Mouse (Mus musculus): ENCODE results near the gene Phc1.
A peak's percentile ranks its signal among the peaks of the same experiment; 100 is the strongest.

Phc1 gene

DNA sequence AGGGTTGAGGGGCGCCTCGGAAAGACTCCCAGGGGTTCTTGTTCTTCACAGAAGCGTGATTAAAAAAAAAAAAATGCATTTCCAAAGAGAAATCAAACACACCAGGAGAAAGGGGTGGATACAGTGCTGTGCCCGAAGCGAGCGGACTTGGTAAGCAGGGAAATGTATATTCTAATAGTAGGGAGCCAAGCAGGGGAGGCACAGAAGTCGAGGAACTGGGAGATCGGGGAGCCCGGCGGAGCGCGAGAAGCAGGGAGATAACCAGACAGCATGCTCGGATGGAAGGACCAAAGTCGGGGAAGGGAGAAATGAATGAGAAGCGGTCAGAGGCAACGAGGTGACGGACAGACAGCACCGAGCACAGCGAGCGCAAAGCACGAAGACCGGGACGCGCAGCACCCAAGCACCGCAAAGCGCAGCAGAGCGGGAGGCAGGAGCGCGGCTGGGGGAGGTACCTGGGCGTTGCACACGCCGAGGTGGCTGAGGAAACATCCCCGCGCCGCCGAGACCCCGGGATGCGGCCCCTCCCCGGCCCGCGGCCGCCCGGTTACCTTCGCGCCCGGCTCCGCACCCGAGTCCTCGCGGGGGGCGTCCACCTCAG lies 1.2 kb downstream of the Phc1 start:
- DNase-seq (ENCODE audit: low read depth, low spot score): peak; percentile 28

GRCm38 (mm10) chr6:122337546-122337945 lies 2.8 kb downstream of the Phc1 start:
- DNase-seq (ENCODE audit: low read depth, low spot score): no peak

- DNase-seq (ENCODE audit: low read depth, low spot score): no peak
These were observed 5.5 kb downstream of the Phc1 start for GRCm38 (mm10) chr6:122334786-122335340.

- DNase-seq (ENCODE audit: low read depth, low spot score): no peak
These were observed 7.2 kb downstream of the Phc1 start for GRCm38 (mm10) chr6:122333081-122333612.

- DNase-seq (ENCODE audit: low read depth, low spot score): no peak
These were observed 14.9 kb downstream of the Phc1 start for GRCm38 (mm10) chr6:122325361-122325975.

DNA sequence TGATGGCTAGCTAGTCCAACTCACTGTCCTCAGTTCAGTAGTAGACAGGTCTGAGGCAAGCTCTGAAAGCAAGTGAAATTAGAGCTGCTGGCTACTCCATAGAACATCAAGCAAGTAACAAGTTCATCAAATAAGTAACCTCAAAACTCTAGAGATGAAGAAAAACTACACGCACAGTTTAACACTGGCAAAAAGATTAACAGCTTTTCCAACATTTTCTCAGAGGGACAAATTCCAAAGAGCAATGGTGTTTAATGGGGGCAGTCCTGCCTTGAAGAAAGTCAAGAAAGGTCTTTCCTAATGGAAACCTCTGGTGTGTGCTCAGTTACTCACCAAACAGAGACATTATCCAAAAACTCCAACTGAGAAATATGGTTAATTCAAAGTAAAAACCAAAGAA lies 21.6 kb downstream of the Phc1 start:
- no peak for DNase-seq (ENCODE audit: low read depth, low spot score)

DNA sequence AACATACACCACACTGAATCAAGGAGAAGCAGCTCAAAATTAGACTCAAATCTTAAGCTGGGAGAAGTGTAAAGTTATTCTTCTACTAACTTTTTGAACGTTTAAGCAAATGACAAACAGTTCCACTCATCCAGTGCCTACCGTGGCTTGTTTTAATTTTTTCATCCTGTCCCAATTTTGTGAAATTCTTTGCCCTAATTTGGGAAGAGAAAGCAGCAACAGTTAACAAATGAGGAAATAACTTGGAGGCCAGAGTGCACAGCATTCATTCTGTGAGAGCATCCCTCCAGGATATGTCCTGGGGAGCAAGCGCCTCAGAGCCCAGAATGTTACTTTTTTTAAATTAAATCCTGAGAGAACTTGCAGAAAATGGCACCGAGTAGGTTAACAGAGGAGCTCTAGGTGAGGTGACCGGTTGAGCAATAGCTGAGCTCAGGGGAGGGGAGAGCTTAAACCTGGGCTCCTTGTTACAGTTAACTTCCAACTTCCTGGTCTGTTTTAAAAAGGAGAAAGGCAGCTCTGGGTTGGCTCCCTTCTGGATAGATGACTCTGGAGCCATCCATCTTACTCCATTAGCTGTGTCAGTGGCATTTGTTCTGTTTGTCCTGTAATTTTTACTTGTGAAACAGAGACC lies 30.1 kb downstream of the Phc1 start:
- DNase-seq (ENCODE audit: low read depth, low spot score): no peak

DNA sequence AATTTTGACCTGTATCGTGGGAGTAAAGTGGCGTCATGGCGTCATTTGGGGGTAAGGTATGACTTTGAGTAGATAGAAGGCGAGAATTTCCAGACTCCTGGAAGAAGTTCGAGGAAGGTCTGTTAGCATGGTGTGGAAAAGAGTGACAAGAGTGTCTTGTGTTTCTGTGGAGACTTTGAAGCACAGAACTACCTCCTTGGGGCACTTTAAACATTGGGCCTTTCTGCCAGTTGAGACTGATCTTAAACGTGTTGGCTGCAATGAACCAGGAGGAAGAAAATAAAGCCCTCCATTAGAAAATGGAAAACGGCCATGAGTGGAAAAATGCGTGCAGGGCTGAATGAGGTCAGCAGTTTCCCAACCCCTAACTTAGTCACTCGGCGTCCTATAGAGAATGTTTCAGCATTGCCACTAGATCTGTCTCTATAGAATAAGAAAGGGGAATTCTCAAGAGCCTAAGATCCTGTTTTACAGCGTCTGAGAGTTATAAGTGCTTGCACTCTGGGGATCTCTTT lies 30.9 kb downstream of the Phc1 start:
- DNase-seq (ENCODE audit: low read depth, low spot score): no peak

- DNase-seq (ENCODE audit: low read depth, low spot score): peak; percentile 97
These were observed 31.6 kb downstream of the Phc1 start, which contains the start of gene M6pr for GRCm38 (mm10) chr6:122308505-122309393. Gene M6pr (plus strand): TSS chr6:122308720.

DNA sequence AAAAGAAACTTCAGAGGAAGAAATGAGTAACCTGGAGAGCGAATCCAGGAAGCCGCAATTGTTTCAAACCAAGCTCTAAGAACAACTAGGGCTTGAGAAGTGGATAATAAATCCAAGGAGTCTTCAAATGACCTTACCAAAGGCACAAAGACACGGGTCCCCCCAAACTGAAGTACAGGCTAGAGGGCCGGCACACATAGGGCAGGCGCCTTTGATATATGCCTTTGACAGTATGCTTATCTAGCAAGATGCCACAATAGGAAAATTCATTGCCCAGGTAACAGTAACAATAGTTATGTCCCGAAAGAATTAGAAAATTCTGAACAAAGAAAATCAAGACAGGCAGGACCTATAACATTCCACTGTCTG lies 32.2 kb downstream of the Phc1 start:
- DNase-seq (ENCODE audit: low read depth, low spot score): no peak

GRCm38 (mm10) chr6:122306707-122307106 lies 33.7 kb downstream of the Phc1 start:
- no peak for DNase-seq (ENCODE audit: low read depth, low spot score)

DNA sequence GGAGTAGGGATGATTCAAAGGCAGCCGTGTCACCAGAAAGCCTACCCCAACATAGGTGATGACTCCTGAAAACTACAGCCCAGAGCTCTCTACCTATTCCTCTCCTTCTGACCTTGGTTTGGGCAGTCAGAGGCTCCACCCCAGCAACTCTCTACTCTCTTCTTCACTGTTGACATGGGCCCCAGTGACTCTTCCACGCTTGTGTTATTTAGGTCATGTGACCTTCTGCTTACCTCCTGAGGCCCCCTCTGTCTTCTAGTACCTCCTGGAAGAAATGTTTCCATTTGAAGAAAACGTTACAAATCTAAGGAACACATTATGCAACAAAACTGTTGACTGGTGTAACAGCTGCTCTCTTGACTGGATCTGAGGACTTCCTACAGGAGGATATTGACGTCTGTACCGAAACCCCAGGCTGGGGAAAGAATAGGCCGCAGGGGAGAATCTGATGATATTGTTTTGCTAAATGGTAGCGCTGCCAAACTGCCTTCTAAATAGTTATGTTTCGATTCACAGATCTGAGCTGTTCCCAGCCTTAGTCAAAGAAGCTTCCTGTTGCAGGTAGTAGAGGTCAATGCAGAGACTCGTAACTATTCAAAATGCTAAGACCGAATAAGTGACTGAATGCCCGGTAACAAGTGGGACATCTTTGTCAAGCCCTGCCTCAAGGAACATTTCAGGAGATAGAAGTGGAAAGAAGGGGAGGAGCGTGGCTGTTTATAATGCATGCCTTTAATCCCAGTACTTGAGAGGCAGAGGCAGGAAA lies 35.4 kb downstream of the Phc1 start:
- no peak for DNase-seq (ENCODE audit: low read depth, low spot score)

DNA sequence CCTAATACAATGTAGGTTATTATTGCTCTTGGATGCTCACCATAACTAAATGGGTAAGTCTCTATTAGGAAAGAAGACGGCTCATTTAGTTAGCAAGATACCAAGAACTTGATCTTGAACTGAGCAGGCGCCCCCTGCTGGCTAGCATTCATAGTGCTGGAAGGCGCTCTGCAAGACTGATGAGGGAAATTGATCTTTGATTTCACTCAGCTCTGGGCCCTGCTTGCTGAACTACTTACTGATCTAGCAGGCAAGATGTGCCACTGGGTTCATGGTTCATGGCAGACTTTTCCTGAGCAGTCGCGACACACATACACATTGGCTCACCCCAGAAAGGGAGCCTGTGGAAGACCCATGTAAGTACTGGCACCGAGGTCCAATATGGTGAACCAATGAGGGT lies 36.0 kb downstream of the Phc1 start:
- DNase-seq (ENCODE audit: low read depth, low spot score): no peak

GRCm38 (mm10) chr6:122303526-122303925 lies 36.8 kb downstream of the Phc1 start:
- DNase-seq (ENCODE audit: low read depth, low spot score): no peak

DNA sequence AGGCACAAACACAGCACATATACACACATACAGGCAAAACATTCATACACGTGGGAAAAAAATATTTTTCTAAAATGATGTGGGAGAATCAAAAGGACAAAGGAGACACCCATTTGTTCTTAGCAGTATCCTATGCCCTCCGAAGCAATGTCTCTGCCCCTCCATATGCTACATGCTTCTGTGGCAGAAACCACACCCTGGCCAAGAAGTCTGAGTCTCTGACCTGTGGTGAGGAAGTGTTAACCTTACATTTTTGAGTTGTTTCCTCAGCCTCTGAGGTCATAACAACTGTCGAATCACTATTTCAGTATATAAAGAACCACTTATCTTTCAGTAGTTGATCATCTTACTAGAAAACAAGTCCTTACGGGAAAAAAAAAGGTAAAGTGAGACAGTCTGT lies 37.7 kb downstream of the Phc1 start:
- DNase-seq (ENCODE audit: low read depth, low spot score): no peak

DNA sequence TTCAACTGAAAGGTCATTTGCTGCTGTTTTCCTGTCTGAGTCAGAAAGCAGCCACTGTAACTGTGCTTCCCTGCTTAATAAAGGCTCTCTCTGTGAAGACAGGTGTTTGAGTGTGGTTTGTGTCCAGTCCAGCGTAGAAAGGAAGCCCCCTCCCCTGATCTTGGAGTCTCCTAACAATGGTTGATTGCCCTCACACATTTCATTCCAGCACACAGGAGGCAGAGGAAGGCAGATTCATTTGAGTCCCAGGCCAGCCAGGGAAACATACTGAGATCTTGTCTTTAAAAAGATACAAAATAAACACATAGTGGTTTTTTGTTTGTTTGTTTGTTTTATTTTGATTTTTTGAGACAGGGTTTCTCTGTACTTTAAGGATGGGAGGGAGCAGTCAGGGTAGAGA lies 38.2 kb downstream of the Phc1 start:
- DNase-seq (ENCODE audit: low read depth, low spot score): no peak

DNA sequence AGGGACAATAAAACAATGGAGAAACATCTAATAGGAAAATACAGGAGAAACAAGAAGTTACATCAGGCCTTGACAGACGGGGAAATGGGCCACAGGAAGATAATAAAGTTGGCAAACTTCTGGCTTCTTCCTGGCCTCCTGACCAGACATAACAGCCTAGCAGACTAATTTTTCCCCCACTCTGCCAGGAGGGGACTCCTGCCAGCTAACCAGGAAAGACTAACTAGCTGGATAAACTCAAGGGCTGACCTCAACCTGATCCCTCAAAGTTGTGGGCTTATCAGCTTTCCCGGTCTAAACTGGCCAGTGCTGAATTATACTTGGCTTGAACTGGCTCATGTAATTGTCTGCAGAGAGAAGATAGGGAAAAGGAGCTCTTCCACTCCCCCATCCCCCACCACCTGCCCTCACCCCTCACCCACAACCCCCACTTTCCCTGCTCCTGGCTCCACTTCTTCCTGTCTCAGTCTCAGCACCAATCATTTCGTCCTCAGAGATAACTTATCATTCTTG lies 40.7 kb downstream of the Phc1 start:
- no peak for DNase-seq (ENCODE audit: low read depth, low spot score)

GRCm38 (mm10) chr6:122298223-122298609 lies 42.1 kb downstream of the Phc1 start:
- DNase-seq (ENCODE audit: low read depth, low spot score): no peak

DNA sequence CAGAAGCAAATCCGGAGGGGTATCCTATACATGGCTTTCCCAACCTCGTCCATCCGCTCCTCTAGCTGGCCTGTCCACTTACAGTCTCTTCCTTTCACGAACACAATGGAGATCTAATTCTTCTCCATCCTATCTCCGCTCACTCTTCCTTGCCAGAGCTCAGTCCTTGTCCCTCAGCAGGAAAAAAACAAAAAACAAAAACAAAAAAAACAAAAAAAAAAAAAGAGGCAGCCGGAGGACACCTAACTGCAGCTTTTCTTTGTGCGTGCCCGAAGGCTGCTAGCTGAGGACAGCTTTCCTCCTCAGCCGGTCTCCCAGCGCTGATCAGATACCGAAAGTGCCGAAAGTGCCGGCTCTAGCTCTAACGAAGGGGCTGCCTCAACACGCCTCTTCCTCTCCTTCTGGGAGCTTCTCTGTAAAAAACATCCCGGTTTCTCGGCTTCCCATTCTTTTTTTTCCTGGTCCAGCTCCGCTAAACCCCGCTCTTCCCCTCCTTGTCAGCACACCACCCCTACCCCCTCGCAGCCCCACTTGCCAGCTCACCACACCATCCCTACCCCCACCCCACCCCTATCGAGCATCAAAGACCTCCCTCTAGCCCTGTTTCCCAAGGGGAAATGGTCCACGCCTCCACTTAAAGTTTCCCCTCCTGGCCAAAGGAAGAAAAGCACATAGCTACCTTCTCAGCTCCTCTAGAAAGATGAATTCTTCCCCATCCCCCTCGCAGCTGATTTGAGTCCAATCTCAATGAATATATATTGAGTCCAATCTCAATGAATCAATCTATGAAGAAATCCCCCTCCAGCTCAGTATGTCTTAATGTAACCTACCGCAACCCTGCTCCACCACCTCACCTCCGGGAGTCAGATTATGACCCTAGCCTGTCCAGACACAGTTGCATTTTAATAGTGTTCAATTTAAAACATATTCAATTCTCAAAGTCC lies 42.8 kb downstream of the Phc1 start:
- no peak for DNase-seq (ENCODE audit: low read depth, low spot score)

Measured in brain, embryonic 18.5 days (tissue).